In genomic region chr2:26646643-26647293, GRCm38 (mm10) we compare ENCODE assay signal across 8 mouse cellular contexts. TPM values are rescaled to one million over a fixed set of nuclear protein-coding genes. Genes with fewer than 3 reads are reported as not detected.
DNase-seq lines count a peak whose midpoint lies in the region; ATAC-seq and TF ChIP-seq lines count a peak whose summit lies in the region.

No protein-coding gene starts in this region.

- H3K36me3 ChIP-seq in forebrain, postnatal 0 days (ENCODE audit: insufficient read depth) = no peaks in the 10 kb centered on the region

- 30% methylated on average over 3 of the region's 3 CpGs for WGBS in forebrain, postnatal 0 days

- ATAC-seq in forebrain, postnatal 0 days = peak; percentile 99
- peak; percentile 98 to 99 for ATAC-seq in hematopoietic stem cell, adult 5-6 weeks (replicated peaks in 1 of 2; ENCODE audit: insufficient read depth in 1 of 2, low FRiP score in 2 of 2, low TSS enrichment in 1 of 2, low read depth in 1 of 2, poor library complexity in 2 of 2, severe bottlenecking in 2 of 2)

- H3K4me1 ChIP-seq in forebrain, postnatal 0 days (ENCODE audit: insufficient read depth) = no peaks in the 10 kb centered on the region

- TF ChIP-seq CTCF in forebrain, postnatal 0 days (IDR thresholded peaks at IDR 0.05; ENCODE audit: low read depth) = peak; percentile 100

- H3K9ac ChIP-seq in forebrain, postnatal 0 days = no peak overlapping the region

- H3K27ac ChIP-seq in forebrain, postnatal 0 days (ENCODE audit: low read depth, low read length) = no peak overlapping the region

- H3K9me3 ChIP-seq in forebrain, postnatal 0 days (ENCODE audit: low read length) = no peaks in the 10 kb centered on the region

- peak; percentile 92 for DNase-seq in Muller cell, postnatal 12 days (ENCODE audit: inconsistent ontology term)
- DNase-seq in cerebellum, adult 18-20 months = peak; percentile 66 to 69
- DNase-seq in forebrain, postnatal 0 days = peak; percentile 93
- DNase-seq in layer of hippocampus, adult 8-10 months (ENCODE audit: low spot score in 2 of 2) = peak; percentile 68 to 77
- DNase-seq in lung, postnatal 10 days = peak; percentile 89
- peak; percentile 96 for DNase-seq in retina, embryonic 14.5 days (ENCODE audit: low spot score)
- peak; percentile 76 to 79 for DNase-seq in thymus, postnatal 36 days

- no peaks in the 10 kb centered on the region for H3K27me3 ChIP-seq in forebrain, postnatal 0 days (ENCODE audit: insufficient read depth, low read length)

- no peak overlapping the region for H3K4me3 ChIP-seq in forebrain, postnatal 0 days (ENCODE audit: low read depth, low read length)

- H3K4me2 ChIP-seq in forebrain, postnatal 0 days (ENCODE audit: low read depth) = no peak overlapping the region

RNA-seq across cellular contexts. Expression of gene Fam69b, which starts 18.5 kb away (rescaled TPM):
- total RNA-seq in forebrain, postnatal 0 days (2014; rRNA removed) = 193 and 214 TPM in 2 replicates
- 143 TPM in 2 replicates for polyA plus RNA-seq in forebrain, postnatal 0 days (2015; fragmentation: Nextera tagmentation; extraction: Ambion mirVana)
- 28.3 and 57.6 TPM in 2 replicates for total RNA-seq in hematopoietic stem cell, adult 5-6 weeks (2017)
- total RNA-seq in layer of hippocampus, adult 8-10 months (2022) = 10 to 100 TPM; 66.1 to 70.8 (median 68.5) TPM

RNA-seq across cellular contexts. Expression of gene Lcn4, which starts 24.3 kb away (rescaled TPM):
- total RNA-seq in forebrain, postnatal 0 days (2014; rRNA removed) = not detected in 2 replicates
- not detected in 2 replicates for polyA plus RNA-seq in forebrain, postnatal 0 days (2015; fragmentation: Nextera tagmentation; extraction: Ambion mirVana)
- not detected in 2 replicates for total RNA-seq in hematopoietic stem cell, adult 5-6 weeks (2017)
- not detected for total RNA-seq in layer of hippocampus, adult 8-10 months (2022)

RNA-seq across cellular contexts. Expression of gene Agpat2, which starts 42.6 kb away (rescaled TPM):
- total RNA-seq in forebrain, postnatal 0 days (2014; rRNA removed) = 7.8 and 10.0 TPM in 2 replicates
- polyA plus RNA-seq in forebrain, postnatal 0 days (2015; fragmentation: Nextera tagmentation; extraction: Ambion mirVana) = 4.8 and 6.2 TPM in 2 replicates
- total RNA-seq in hematopoietic stem cell, adult 5-6 weeks (2017) = 49.6 and 81.5 TPM in 2 replicates
- 1 to 10 TPM; 1.1 to 4.9 (median 3.7) TPM for total RNA-seq in layer of hippocampus, adult 8-10 months (2022)
